Mouse (Mus musculus) spleen, postnatal 0 days (tissue): ENCODE measurements around the gene Gm20852. TPM values are rescaled to one million over a fixed set of nuclear protein-coding genes. Genes with fewer than 3 reads are reported as not detected.

Experiments
- polyA plus RNA-seq: library from polyadenylated mRNA; unstranded; fragments of >200 nt; fragmentation: Nextera tagmentation; extraction: Ambion mirVana; gene quantifications from 2 replicates; pipeline ENCODE4 v1.2.1, GENCODE M21; 2015

Gm20852 gene
- not detected in 2 replicates for polyA plus RNA-seq

GRCm38 (mm10) chrY:66742023-66742422 lies at the start of gene Gm20852:
Gm20852 (minus strand) TSS chrY:66742123.

